9 mouse cellular contexts compared by ENCODE assay signal in the genomic region with DNA sequence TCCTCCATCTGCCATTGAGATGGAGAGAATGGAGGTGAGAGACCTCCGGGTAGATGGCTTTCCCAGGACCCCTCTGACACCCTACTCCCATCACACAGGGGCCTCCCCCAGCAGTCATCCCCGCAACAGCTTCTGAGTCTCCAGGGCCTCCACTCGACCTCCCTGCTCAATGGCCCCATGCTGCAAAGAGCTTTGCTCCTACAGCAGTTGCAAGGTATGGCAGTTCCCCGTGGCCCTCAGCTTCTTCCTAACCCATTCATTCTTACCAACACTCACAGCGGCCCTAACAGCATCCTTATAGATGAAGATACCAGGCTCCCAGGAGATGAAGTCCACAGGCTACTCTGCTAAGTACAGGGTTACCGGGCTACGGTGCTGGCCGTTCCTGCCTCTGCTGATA. TPM values are rescaled to one million over a fixed set of nuclear protein-coding genes. Genes with fewer than 3 reads are reported as not detected.
DNase-seq lines count a peak whose midpoint lies in the region; ATAC-seq and TF ChIP-seq lines count a peak whose summit lies in the region.
"Had no signal": no experiment of that assay in that cellular context is flagged by ENCODE, and none has a peak within 500 bp of the region (broad histone marks: within the 10 kb centered on the region; RNA-seq: fewer than 3 reads in every experiment).

No protein-coding gene starts in this region.

- no peaks in the 10 kb centered on the region for H3K9me3 ChIP-seq in heart, postnatal 0 days (replicated peaks; ENCODE audit: control insufficient read depth, low read length)
- no peaks in the 10 kb centered on the region for H3K9me3 ChIP-seq in embryonic facial prominence, embryonic 14.5 days (ENCODE audit: control insufficient read depth, low read length)
- no peaks in the 10 kb centered on the region for H3K9me3 ChIP-seq in intestine, embryonic 14.5 days (ENCODE audit: control insufficient read depth, low read length)
- no peaks in the 10 kb centered on the region for H3K9me3 ChIP-seq in midbrain, embryonic 15.5 days

- no peak for TF ChIP-seq CTCF in heart, postnatal 0 days (IDR thresholded peaks at IDR 0.05; ENCODE audit: low read depth)

- no peak for TF ChIP-seq EP300 in heart, postnatal 0 days (IDR thresholded peaks at IDR 0.05; ENCODE audit: low read depth)

- peak overlapping the region; percentile 72; the same call in 1 of the 2 replicates for H3K9ac ChIP-seq in heart, postnatal 0 days (replicated peaks; ENCODE audit: low read depth, low read length)
- H3K9ac ChIP-seq in embryonic facial prominence, embryonic 14.5 days (ENCODE audit: low read depth, low read length) = peak overlapping the region; percentile 84; the same call in 1 of the 2 replicates
- H3K9ac ChIP-seq in intestine, embryonic 14.5 days (ENCODE audit: low read length) = peak overlapping the region; percentile 83; the same call in 1 of the 2 replicates
- peak overlapping the region; percentile 82; the same call in 1 of the 2 replicates for H3K9ac ChIP-seq in midbrain, embryonic 15.5 days

- intact Hi-C loops in heart, postnatal 36 days (cut with DNase I) = no loop called here

- no peak overlapping the region for H3K4me3 ChIP-seq in heart, postnatal 0 days (ENCODE audit: low read depth, low read length)
- H3K4me3 ChIP-seq in embryonic facial prominence, embryonic 14.5 days (ENCODE audit: low read depth, low read length) = peak overlapping the region; percentile 70
- H3K4me3 ChIP-seq in intestine, embryonic 14.5 days (ENCODE audit: low read depth, low read length) = no peak overlapping the region
- peak overlapping the region; percentile 96 for H3K4me3 ChIP-seq in midbrain, embryonic 15.5 days

- peak overlapping the region; percentile 69; the same call in 1 of the 2 replicates for H3K4me2 ChIP-seq in heart, postnatal 0 days (ENCODE audit: low read depth, low read length)
- H3K4me2 ChIP-seq in embryonic facial prominence, embryonic 14.5 days (ENCODE audit: low read depth, low read length) = peak overlapping the region; percentile 67
- H3K4me2 ChIP-seq in intestine, embryonic 14.5 days (ENCODE audit: low read length) = peak overlapping the region; percentile 69
- H3K4me2 ChIP-seq in midbrain, embryonic 15.5 days = peak overlapping the region; percentile 69

- H3K27me3 ChIP-seq in heart, postnatal 0 days (ENCODE audit: control insufficient read depth, insufficient read depth, low read length) = no peaks in the 10 kb centered on the region
- H3K27me3 ChIP-seq in embryonic facial prominence, embryonic 14.5 days (replicated peaks; ENCODE audit: control insufficient read depth, insufficient read depth, low read length) = no peaks in the 10 kb centered on the region
- H3K27me3 ChIP-seq in intestine, embryonic 14.5 days (replicated peaks; ENCODE audit: control insufficient read depth, insufficient read depth, low read length) = peaks cover 10% of the 10 kb centered on the region; the same call in 1 of the 2 replicates
- H3K27me3 ChIP-seq in midbrain, embryonic 15.5 days (replicated peaks) = 0 out of 2 replicates have a peak, but pooled peaks cover 3% of the 10 kb centered on the region

- peaks cover 5% of the 10 kb centered on the region for H3K4me1 ChIP-seq in heart, postnatal 0 days (ENCODE audit: control insufficient read depth, insufficient read depth)
- H3K4me1 ChIP-seq in embryonic facial prominence, embryonic 14.5 days (ENCODE audit: control insufficient read depth, insufficient read depth, low read length) = peaks cover 12% of the 10 kb centered on the region
- H3K4me1 ChIP-seq in intestine, embryonic 14.5 days (replicated peaks; ENCODE audit: control insufficient read depth, insufficient read depth, low read length) = peaks cover 15% of the 10 kb centered on the region; the same call in 1 of the 2 replicates
- H3K4me1 ChIP-seq in midbrain, embryonic 15.5 days = peaks cover 27% of the 10 kb centered on the region

- no peak for DNase-seq in heart, postnatal 0 days (ENCODE audit: low spot score)
- DNase-seq in heart, postnatal 36 days = no peak
- DNase-seq in embryonic facial prominence, embryonic 14.5 days (ENCODE audit: low spot score) = no peak
- no peak for DNase-seq in intestine, embryonic 14.5 days (ENCODE audit: low spot score)
- no peak for DNase-seq in layer of hippocampus, postnatal 10 days (ENCODE audit: low spot score in 2 of 2)
- no peak for DNase-seq in adipocyte (ENCODE audit: low spot score)
- no peak for DNase-seq in testis, postnatal 10 days (ENCODE audit: low spot score)
- DNase-seq: gastrocnemius, postnatal 25 days had no signal

- H3K27ac ChIP-seq in heart, postnatal 0 days (ENCODE audit: low read depth) = no peak overlapping the region; the same call in 1 of the 2 replicates
- H3K27ac ChIP-seq in embryonic facial prominence, embryonic 14.5 days (replicated peaks; ENCODE audit: low read depth, low read length) = no peak overlapping the region
- H3K27ac ChIP-seq in intestine, embryonic 14.5 days (ENCODE audit: low read depth) = no peak overlapping the region
- no peak overlapping the region for H3K27ac ChIP-seq in midbrain, embryonic 15.5 days

- ATAC-seq in heart, postnatal 0 days (ENCODE audit: insufficient read depth, low read depth) = no peak
- ATAC-seq in embryonic facial prominence, embryonic 14.5 days (ENCODE audit: low read depth) = no peak
- no peak for ATAC-seq in intestine, embryonic 14.5 days (replicated peaks; ENCODE audit: low FRiP score, low TSS enrichment, low read depth)
- no peak for ATAC-seq in midbrain, embryonic 15.5 days (replicated peaks)

- WGBS in heart, postnatal 0 days = 88% methylated on average over 8 of the region's 8 CpGs
- 82% methylated on average over 8 of the region's 8 CpGs for WGBS in embryonic facial prominence, embryonic 14.5 days
- 84% methylated on average over 8 of the region's 8 CpGs for WGBS in intestine, embryonic 14.5 days
- WGBS in midbrain, embryonic 15.5 days = 88% methylated on average over 8 of the region's 8 CpGs

- peaks cover 37% of the 10 kb centered on the region for H3K36me3 ChIP-seq in heart, postnatal 0 days (replicated peaks; ENCODE audit: control insufficient read depth, insufficient read depth, low read length)
- H3K36me3 ChIP-seq in embryonic facial prominence, embryonic 14.5 days (ENCODE audit: control insufficient read depth, insufficient read depth, low read length) = peaks cover 30% of the 10 kb centered on the region
- peaks cover 42% of the 10 kb centered on the region for H3K36me3 ChIP-seq in intestine, embryonic 14.5 days (ENCODE audit: control insufficient read depth, insufficient read depth, low read length)
- H3K36me3 ChIP-seq in midbrain, embryonic 15.5 days (replicated peaks) = peaks cover 11% of the 10 kb centered on the region

RNA-seq across cellular contexts. Expression of a gene that starts 11.0 kb away (rescaled TPM):
- total RNA-seq in heart, postnatal 0 days (2014; rRNA removed; ENCODE audit: low replicate concordance) = 3.4 and 10.3 TPM in 2 replicates
- 1.5 and 1.6 TPM in 2 replicates for polyA plus RNA-seq in heart, postnatal 0 days (2015; fragmentation: Nextera tagmentation; extraction: Ambion mirVana)
- total RNA-seq in heart, postnatal 36 days (2021) = 1 to 10 TPM; 4.0 TPM
- 34.1 and 41.7 TPM in 2 replicates for polyA plus RNA-seq in embryonic facial prominence, embryonic 14.5 days (2014; fragmentation: Nextera tagmentation; extraction: Ambion mirVana)
- 22.7 TPM in 2 replicates for polyA plus RNA-seq in intestine, embryonic 14.5 days (2014; fragmentation: Nextera tagmentation; extraction: Ambion mirVana)
- polyA plus RNA-seq in midbrain, embryonic 15.5 days (2015; fragmentation: Nextera tagmentation; extraction: Ambion mirVana) = 78.4 and 79.0 TPM in 2 replicates
- 100 to 1,000 TPM; 715 to 725 TPM for total RNA-seq in layer of hippocampus, postnatal 10 days (2021)

RNA-seq across cellular contexts. Expression of a gene that starts 12.0 kb away (rescaled TPM):
- total RNA-seq in heart, postnatal 0 days (2014; rRNA removed; ENCODE audit: low replicate concordance) = 61.9 and 79.9 TPM in 2 replicates
- 17.6 and 18.5 TPM in 2 replicates for polyA plus RNA-seq in heart, postnatal 0 days (2015; fragmentation: Nextera tagmentation; extraction: Ambion mirVana)
- total RNA-seq in heart, postnatal 36 days (2021) = 10 to 100 TPM; 25.0 to 33.3 TPM
- 41.9 and 48.0 TPM in 2 replicates for polyA plus RNA-seq in embryonic facial prominence, embryonic 14.5 days (2014; fragmentation: Nextera tagmentation; extraction: Ambion mirVana)
- 48.4 and 53.1 TPM in 2 replicates for polyA plus RNA-seq in intestine, embryonic 14.5 days (2014; fragmentation: Nextera tagmentation; extraction: Ambion mirVana)
- polyA plus RNA-seq in midbrain, embryonic 15.5 days (2015; fragmentation: Nextera tagmentation; extraction: Ambion mirVana) = 62.5 and 64.4 TPM in 2 replicates
- 10 to 100 TPM; 74.6 to 75.0 TPM for total RNA-seq in layer of hippocampus, postnatal 10 days (2021)

RNA-seq across cellular contexts. Expression of a gene that starts 17.6 kb away (rescaled TPM):
- total RNA-seq in heart, postnatal 0 days (2014; rRNA removed; ENCODE audit: low replicate concordance) = 159 and 195 TPM in 2 replicates
- 77.0 and 84.9 TPM in 2 replicates for polyA plus RNA-seq in heart, postnatal 0 days (2015; fragmentation: Nextera tagmentation; extraction: Ambion mirVana)
- total RNA-seq in heart, postnatal 36 days (2021) = 10 to 100 TPM; 43.9 to 44.3 TPM
- polyA plus RNA-seq in embryonic facial prominence, embryonic 14.5 days (2014; fragmentation: Nextera tagmentation; extraction: Ambion mirVana) = 67.7 and 79.7 TPM in 2 replicates
- 35.7 and 36.8 TPM in 2 replicates for polyA plus RNA-seq in intestine, embryonic 14.5 days (2014; fragmentation: Nextera tagmentation; extraction: Ambion mirVana)
- 116 and 117 TPM in 2 replicates for polyA plus RNA-seq in midbrain, embryonic 15.5 days (2015; fragmentation: Nextera tagmentation; extraction: Ambion mirVana)
- total RNA-seq in layer of hippocampus, postnatal 10 days (2021) = 100 to 1,000 TPM; 163 to 168 TPM

RNA-seq across cellular contexts. Expression of a gene that starts 23.9 kb away (rescaled TPM):
- total RNA-seq in heart, postnatal 0 days (2014; rRNA removed; ENCODE audit: low replicate concordance) = 1.1 and 6.0 TPM in 2 replicates
- 1.8 and 2.0 TPM in 2 replicates for polyA plus RNA-seq in heart, postnatal 0 days (2015; fragmentation: Nextera tagmentation; extraction: Ambion mirVana)
- 1 to 10 TPM; 3.1 to 7.0 TPM for total RNA-seq in heart, postnatal 36 days (2021)
- polyA plus RNA-seq in embryonic facial prominence, embryonic 14.5 days (2014; fragmentation: Nextera tagmentation; extraction: Ambion mirVana) = 4.0 and 7.9 TPM in 2 replicates
- 0.93 TPM in 1 of 2 replicates, not detected in the other for polyA plus RNA-seq in intestine, embryonic 14.5 days (2014; fragmentation: Nextera tagmentation; extraction: Ambion mirVana)
- 0.44 and 0.83 TPM in 2 replicates for polyA plus RNA-seq in midbrain, embryonic 15.5 days (2015; fragmentation: Nextera tagmentation; extraction: Ambion mirVana)
- total RNA-seq in layer of hippocampus, postnatal 10 days (2021) = 1 to 10 TPM; 2.4 to 2.9 TPM

RNA-seq across cellular contexts. Expression of a gene that starts 31.6 kb away (rescaled TPM):
- 33.9 and 46.7 TPM in 2 replicates for total RNA-seq in heart, postnatal 0 days (2014; rRNA removed; ENCODE audit: low replicate concordance)
- polyA plus RNA-seq in heart, postnatal 0 days (2015; fragmentation: Nextera tagmentation; extraction: Ambion mirVana) = 62.6 and 65.4 TPM in 2 replicates
- total RNA-seq in heart, postnatal 36 days (2021) = 10 to 100 TPM; 69.9 to 70.6 TPM
- 28.0 and 33.5 TPM in 2 replicates for polyA plus RNA-seq in embryonic facial prominence, embryonic 14.5 days (2014; fragmentation: Nextera tagmentation; extraction: Ambion mirVana)
- polyA plus RNA-seq in intestine, embryonic 14.5 days (2014; fragmentation: Nextera tagmentation; extraction: Ambion mirVana) = 36.4 and 37.0 TPM in 2 replicates
- 51.3 and 54.2 TPM in 2 replicates for polyA plus RNA-seq in midbrain, embryonic 15.5 days (2015; fragmentation: Nextera tagmentation; extraction: Ambion mirVana)
- total RNA-seq in layer of hippocampus, postnatal 10 days (2021) = 10 to 100 TPM; 42.0 to 42.5 TPM

Comparison
In these comparisons a context has a peak if more than half of its experiments do, and no peak if none do; other contexts are left out.
1. H3K4me3 ChIP-seq: peak in embryonic facial prominence, embryonic 14.5 days (single experiment) and midbrain, embryonic 15.5 days (single experiment); none in heart, postnatal 0 days (single experiment) and intestine, embryonic 14.5 days (single experiment).
2. Peak in every context shown above with its lines, with median percentiles within 50 percentile points of each other: H3K4me2 ChIP-seq and H3K9ac ChIP-seq.